8 mouse cellular contexts compared by ENCODE assay signal in the genomic region with DNA sequence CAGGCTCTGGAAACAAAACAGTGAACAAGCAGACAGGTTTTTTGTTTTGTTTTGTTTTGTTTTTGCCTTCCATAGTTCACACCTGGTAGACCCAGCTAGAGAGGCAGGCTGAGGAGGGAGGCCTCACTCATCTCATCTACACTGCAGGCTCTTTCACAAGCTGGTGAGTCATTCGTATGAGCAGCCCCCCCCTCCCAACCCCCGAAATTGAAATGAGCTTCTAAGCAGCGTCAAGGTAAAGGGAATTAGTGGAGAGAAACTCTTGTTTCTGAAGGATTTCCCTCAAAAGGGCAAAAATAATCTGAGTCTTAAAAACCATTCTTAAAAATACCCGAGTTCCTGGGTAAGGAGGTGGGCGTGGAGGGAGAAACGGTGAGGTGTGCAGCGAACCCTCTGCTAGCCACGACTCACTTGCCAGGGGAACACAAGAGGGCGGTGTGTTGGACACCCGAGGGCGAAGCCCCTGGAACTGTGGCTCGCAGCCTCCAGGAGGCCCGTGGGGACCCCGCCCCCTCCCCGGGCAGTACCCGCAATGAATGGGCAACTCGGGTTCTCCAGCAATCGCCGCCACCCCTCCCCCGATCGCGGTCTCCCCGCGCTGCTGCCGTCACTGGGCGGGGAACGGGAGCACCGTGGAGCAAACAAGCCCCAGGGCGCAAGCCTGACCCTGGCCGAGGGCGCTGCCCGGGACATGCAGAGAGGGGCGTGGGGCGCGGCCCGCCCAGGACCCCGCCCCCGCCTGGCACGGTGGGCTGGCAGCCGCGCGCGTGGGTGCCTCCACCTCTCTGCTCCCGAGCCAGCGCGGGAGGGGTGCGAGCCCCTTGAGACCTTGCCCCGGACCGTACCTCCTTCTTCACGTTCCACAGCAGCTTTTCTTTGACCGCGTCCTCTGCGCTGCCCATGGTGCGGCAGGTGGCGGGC. TPM values are rescaled to one million over a fixed set of nuclear protein-coding genes. Genes with fewer than 3 reads are reported as not detected.
DNase-seq lines count a peak whose midpoint lies in the region; ATAC-seq lines count a peak whose summit lies in the region.

No protein-coding gene starts in this region.

- peak overlapping the region; percentile 83 for H3K4me3 ChIP-seq in hindbrain, embryonic 12.5 days

- H3K36me3 ChIP-seq in hindbrain, embryonic 12.5 days = peaks cover 14% of the 10 kb centered on the region

- peak overlapping the region; percentile 89 for H3K4me2 ChIP-seq in hindbrain, embryonic 12.5 days (replicated peaks)

- peaks cover 21% of the 10 kb centered on the region for H3K4me1 ChIP-seq in hindbrain, embryonic 12.5 days

- H3K27ac ChIP-seq in hindbrain, embryonic 12.5 days = peak overlapping the region; percentile 93

- no peaks in the 10 kb centered on the region for H3K27me3 ChIP-seq in hindbrain, embryonic 12.5 days

- peak; percentile 53 for ATAC-seq in hindbrain, embryonic 12.5 days (ENCODE audit: low FRiP score)

- no peaks in the 10 kb centered on the region for H3K9me3 ChIP-seq in hindbrain, embryonic 12.5 days (replicated peaks)

- H3K9ac ChIP-seq in hindbrain, embryonic 12.5 days = peak overlapping the region; percentile 84

- WGBS in hindbrain, embryonic 12.5 days = under 1% methylated on average over 52 of the region's 55 CpGs

- peak; percentile 79 for DNase-seq in NIH3T3 (ENCODE audit: low read depth)
- DNase-seq in cerebellum, adult 9-10 months = peak; percentile 71
- peak; percentile 33 to 69 for DNase-seq in frontal cortex, adult 2 months (ENCODE audit: extremely low spot score in 1 of 2, low spot score in 1 of 2)
- DNase-seq in left cerebral cortex, adult 11 months (ENCODE audit: low spot score) = peak; percentile 50
- DNase-seq in lung, postnatal 36 days = peak; percentile 69
- DNase-seq in retina, postnatal 1 day = peak; percentile 81
- DNase-seq in thymus, postnatal 4 days = peak; percentile 75

RNA-seq across cellular contexts. Expression of gene Sgsm2, which starts 0.6 kb away (rescaled TPM):
- 71.9 and 80.2 TPM in 2 replicates for polyA plus RNA-seq in frontal cortex, adult 2 months (2012; rRNA removed)
- polyA plus RNA-seq in hindbrain, embryonic 12.5 days (2016; fragmentation: Nextera tagmentation; extraction: Ambion mirVana) = 15.8 and 16.1 TPM in 2 replicates

RNA-seq across cellular contexts. Expression of gene Tsr1, which starts 1.6 kb away (rescaled TPM):
- 15.6 and 17.6 TPM in 2 replicates for polyA plus RNA-seq in frontal cortex, adult 2 months (2012; rRNA removed)
- 33.0 and 37.4 TPM in 2 replicates for polyA plus RNA-seq in hindbrain, embryonic 12.5 days (2016; fragmentation: Nextera tagmentation; extraction: Ambion mirVana)

RNA-seq across cellular contexts. Expression of gene Smg6, which starts 29.4 kb away (rescaled TPM):
- polyA plus RNA-seq in frontal cortex, adult 2 months (2012; rRNA removed) = 27.9 and 35.9 TPM in 2 replicates
- 23.5 and 23.6 TPM in 2 replicates for polyA plus RNA-seq in hindbrain, embryonic 12.5 days (2016; fragmentation: Nextera tagmentation; extraction: Ambion mirVana)

RNA-seq across cellular contexts. Expression of gene Srr, which starts 29.5 kb away (rescaled TPM):
- 61.0 and 62.9 TPM in 2 replicates for polyA plus RNA-seq in frontal cortex, adult 2 months (2012; rRNA removed)
- polyA plus RNA-seq in hindbrain, embryonic 12.5 days (2016; fragmentation: Nextera tagmentation; extraction: Ambion mirVana) = 30.2 and 34.3 TPM in 2 replicates

Comparison
In these comparisons a context has a peak if more than half of its experiments do, and no peak if none do; other contexts are left out.
1. Peak in every context shown above with its lines: DNase-seq, ATAC-seq, H3K4me3 ChIP-seq and H3K27ac ChIP-seq.